Mouse (Mus musculus): Measurements from ENCODE around the gene Rpl9. TPM values are rescaled to one million over a fixed set of nuclear protein-coding genes. Genes with fewer than 3 reads are reported as not detected.

Gene Rpl9
- 718 and 807 TPM in 2 replicates for polyA plus RNA-seq (2012; rRNA removed)

DNA sequence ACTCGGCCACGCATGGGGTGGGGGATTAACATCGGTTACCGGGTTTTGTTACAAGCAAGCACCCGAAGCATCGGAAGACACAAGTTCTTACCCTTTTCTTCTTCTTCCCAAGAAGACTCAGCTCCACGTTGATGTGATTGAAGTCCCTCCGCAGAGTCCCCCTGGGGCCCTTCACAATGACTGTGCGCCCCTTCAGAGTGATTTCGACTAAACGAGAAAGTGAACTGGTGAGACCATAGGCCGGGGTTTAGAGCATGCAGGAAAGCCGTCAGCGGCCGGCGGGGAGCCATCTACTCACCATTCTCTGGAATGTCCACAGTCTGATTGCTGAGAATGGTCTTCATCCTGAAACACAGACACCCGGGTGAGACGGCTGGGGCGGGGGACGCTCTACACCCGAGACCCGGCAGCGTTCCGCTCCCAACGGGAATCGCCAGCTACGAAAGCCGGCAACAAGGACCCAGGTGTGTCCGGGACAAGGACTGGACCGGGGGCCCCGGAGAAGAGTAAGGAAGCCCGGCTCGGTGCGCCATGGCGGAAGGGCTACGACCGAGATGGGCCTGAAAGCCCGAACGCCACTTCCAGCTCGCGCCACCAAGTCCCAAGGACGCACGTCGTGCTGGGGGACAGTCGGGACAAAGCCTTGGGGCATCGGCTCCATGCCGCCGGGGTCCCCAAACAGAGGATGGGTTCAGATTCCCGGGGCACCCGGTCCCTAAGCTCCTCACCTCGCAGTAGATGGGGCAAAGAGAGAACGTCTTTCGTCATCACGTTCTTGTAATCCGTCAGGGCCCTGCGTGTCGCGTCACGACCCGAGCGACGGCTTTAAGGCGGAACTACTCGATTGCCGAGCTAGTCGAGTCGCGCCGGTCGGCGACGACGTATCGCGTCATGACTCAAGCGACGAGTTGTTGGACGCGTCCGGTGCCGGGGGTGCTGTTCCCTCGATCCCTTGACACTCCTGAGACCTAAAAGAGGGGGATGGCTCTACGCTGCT is at the start of gene Rpl9, which contains the start of gene Lias:
Rpl9 (minus strand) TSS at position 797 of the 997 bp plus-strand sequence.
Lias (plus strand) TSS at position 850 of the 997 bp plus-strand sequence.

GRCm38 (mm10) chr5:65435806-65436561 is 44.7 kb upstream of the Rpl9 start, which contains the start of gene Ugdh:
Gene Ugdh, minus strand, starts transcription at chr5:65435949.

GRCm38 (mm10) chr5:65348168-65348567 is 43.1 kb downstream of the Rpl9 start, which contains the start of gene Klb:
Gene Klb, plus strand, starts transcription at chr5:65348314.

Other genes starting within 250 kb of the Rpl9 start
- gene Wdr19, start 191.7 kb downstream of the Rpl9 start, polyA plus RNA-seq (2012; rRNA removed): 13.1 and 13.7 TPM in 2 replicates
- 23.6 and 26.8 TPM in 2 replicates for gene Rfc1, start 55.8 kb downstream of the Rpl9 start, polyA plus RNA-seq (2012; rRNA removed)
- 0.08 and 0.14 TPM in 2 replicates for gene Klb, start 43.1 kb downstream of the Rpl9 start, polyA plus RNA-seq (2012; rRNA removed)
- gene Lias, start 53 bp upstream of the Rpl9 start, polyA plus RNA-seq (2012; rRNA removed): 39.8 and 42.7 TPM in 2 replicates
- gene Ugdh, start 44.5 kb upstream of the Rpl9 start, polyA plus RNA-seq (2012; rRNA removed): 48.1 and 56.7 TPM in 2 replicates
- gene Gm43552, start 101.4 kb upstream of the Rpl9 start, polyA plus RNA-seq (2012; rRNA removed): 0.72 TPM in 1 of 2 replicates, not detected in the other
- 89.2 and 90.6 TPM in 2 replicates for gene Smim14, start 145.7 kb upstream of the Rpl9 start, polyA plus RNA-seq (2012; rRNA removed)
- 127 and 130 TPM in 2 replicates for gene Ube2k, start 145.8 kb upstream of the Rpl9 start, polyA plus RNA-seq (2012; rRNA removed)

Data from central nervous system, embryonic 14 days (tissue).